18 mouse cellular contexts compared by ENCODE assay signal in genomic region chr3:57882945-57883344, GRCm38 (mm10). TPM values are rescaled to one million over a fixed set of nuclear protein-coding genes. Genes with fewer than 3 reads are reported as not detected.
DNase-seq lines count a peak whose midpoint lies in the region; ATAC-seq lines count a peak whose summit lies in the region.
"Had no signal": no experiment of that assay in that cellular context is flagged by ENCODE, and none has a peak within 500 bp of the region (broad histone marks: within the 10 kb centered on the region; RNA-seq: fewer than 3 reads in every experiment).

No protein-coding gene starts in this region.

- ATAC-seq in frontal cortex, adult (ENCODE audit: low TSS enrichment): peak; percentile 99
- ATAC-seq: forebrain, embryonic 16.5 days; inflammation-experienced regulatory T-cells, adult 6 months; liver, postnatal 0 days; lung, postnatal 0 days; midbrain, embryonic 16.5 days had no signal

- no peak for DNase-seq in frontal cortex, postnatal 25 days (ENCODE audit: low spot score in 2 of 2)
- peak; percentile 34 for DNase-seq in right cerebral cortex, adult 18-20 months
- DNase-seq in right cerebral cortex, postnatal 14 days: no peak
- DNase-seq in left cerebral cortex, postnatal 14 days (ENCODE audit: low spot score in 2 of 2): peak; percentile 26 to 61
- DNase-seq in ovary, postnatal 36 days (ENCODE audit: low spot score): no peak
- DNase-seq in adrenal gland, postnatal 4 days (ENCODE audit: low spot score in 2 of 2): no peak
- DNase-seq: adrenal gland, postnatal 14 days; cerebellum, adult 11 months; cerebellum, postnatal 10 days; heart, postnatal 36 days; kidney, adult 2 months; liver, postnatal 0 days; thymus, postnatal 25 days had no signal

- intact Hi-C loops in left cerebral cortex, postnatal 14 days (cut with DNase I): no loop called here

RNA-seq across cellular contexts. Expression of gene Pfn2, which starts 35.1 kb away (rescaled TPM):
- total RNA-seq in left cerebral cortex, postnatal 14 days (2021): 100 to 1,000 TPM; 537 to 550 TPM
- 10 to 100 TPM; 67.2 to 76.4 TPM for total RNA-seq in adrenal gland, postnatal 4 days (2021)

Comparison
In these comparisons a context has a peak if more than half of its experiments do, and no peak if none do; other contexts are left out.
1. DNase-seq: peak in right cerebral cortex, adult 18-20 months (single experiment) and left cerebral cortex, postnatal 14 days (2 of 2); none in frontal cortex, postnatal 25 days (0 of 2), right cerebral cortex, postnatal 14 days (single experiment), ovary, postnatal 36 days (single experiment) and adrenal gland, postnatal 4 days (0 of 2).
2. RNA of gene Pfn2, which starts 35.1 kb away (total RNA-seq): 537 to 550 TPM in left cerebral cortex, postnatal 14 days; 67.2 to 76.4 TPM in adrenal gland, postnatal 4 days; every median in the first group is over 4 times any median in the second.